ENCODE assay signal across 9 mouse cellular contexts in genomic region chr1:40600394-40601327, GRCm38 (mm10). TPM values are rescaled to one million over a fixed set of nuclear protein-coding genes. Genes with fewer than 3 reads are reported as not detected.
DNase-seq lines count a peak whose midpoint lies in the region; ATAC-seq and TF ChIP-seq lines count a peak whose summit lies in the region.
"Had no signal": no experiment of that assay in that cellular context is flagged by ENCODE, and none has a peak within 500 bp of the region (broad histone marks: within the 10 kb centered on the region; RNA-seq: fewer than 3 reads in every experiment).

No protein-coding gene starts in this region.

- TF ChIP-seq CTCF in stomach, postnatal 0 days (IDR thresholded peaks at IDR 0.05; ENCODE audit: low read depth): no peak

- 73% methylated on average over 25 of the region's 25 CpGs for WGBS in stomach, postnatal 0 days
- 88% methylated on average over 25 of the region's 25 CpGs for WGBS in neural tube, embryonic 15.5 days

- no peaks in the 10 kb centered on the region for H3K36me3 ChIP-seq in stomach, postnatal 0 days (ENCODE audit: control insufficient read depth, insufficient read depth, low read length)
- no peaks in the 10 kb centered on the region for H3K36me3 ChIP-seq in neural tube, embryonic 15.5 days
- H3K36me3 ChIP-seq: limb, embryonic 12.5 days had no signal

- intact Hi-C loops in left cerebral cortex, postnatal 10 days (cut with DNase I): no loop called here

- H3K4me2 ChIP-seq in stomach, postnatal 0 days (replicated peaks; ENCODE audit: low read depth): no peak overlapping the region
- H3K4me2 ChIP-seq in neural tube, embryonic 15.5 days: no peak overlapping the region
- H3K4me2 ChIP-seq: limb, embryonic 12.5 days had no signal

- peak; percentile 4 to 5 for DNase-seq in cerebellum, postnatal 10 days
- DNase-seq in A20 (ENCODE audit: low read depth, low spot score): peak; percentile 92
- DNase-seq in frontal cortex, postnatal 36 days (ENCODE audit: low spot score in 2 of 2): peak; percentile 53 to 68
- DNase-seq in left cerebral cortex, postnatal 10 days (ENCODE audit: extremely low spot score in 1 of 2, low spot score in 2 of 2): peak; percentile 18 to 64
- no peak for DNase-seq in stomach, postnatal 0 days (ENCODE audit: low spot score)
- no peak for DNase-seq in ovary, postnatal 36 days (ENCODE audit: low spot score)

- H3K27me3 ChIP-seq in stomach, postnatal 0 days (ENCODE audit: control insufficient read depth, insufficient read depth, low read length): no peaks in the 10 kb centered on the region
- no peaks in the 10 kb centered on the region for H3K27me3 ChIP-seq in neural tube, embryonic 15.5 days (replicated peaks)
- H3K27me3 ChIP-seq: limb, embryonic 12.5 days had no signal

- no peak overlapping the region for H3K9ac ChIP-seq in stomach, postnatal 0 days (ENCODE audit: low read length)
- no peak overlapping the region for H3K9ac ChIP-seq in neural tube, embryonic 15.5 days (replicated peaks)
- H3K9ac ChIP-seq: limb, embryonic 12.5 days had no signal

- no peak overlapping the region for H3K27ac ChIP-seq in stomach, postnatal 0 days (replicated peaks)
- H3K27ac ChIP-seq in neural tube, embryonic 15.5 days (replicated peaks): no peak overlapping the region
- H3K27ac ChIP-seq: limb, embryonic 12.5 days had no signal

- ATAC-seq in cerebellum, adult (ENCODE audit: insufficient number of reproducible peaks, low FRiP score, low TSS enrichment): no peak
- ATAC-seq in stomach, postnatal 0 days (ENCODE audit: low FRiP score, low TSS enrichment): no peak
- no peak for ATAC-seq in neural tube, embryonic 15.5 days (ENCODE audit: low FRiP score)

- H3K9me3 ChIP-seq in stomach, postnatal 0 days (ENCODE audit: control insufficient read depth, low read length): no peaks in the 10 kb centered on the region
- H3K9me3 ChIP-seq in neural tube, embryonic 15.5 days (replicated peaks): no peaks in the 10 kb centered on the region
- H3K9me3 ChIP-seq: limb, embryonic 12.5 days had no signal

- no peak for TF ChIP-seq EP300 in stomach, postnatal 0 days (optimal IDR thresholded peaks at IDR 0.05)

- no peaks in the 10 kb centered on the region for H3K4me1 ChIP-seq in stomach, postnatal 0 days (replicated peaks; ENCODE audit: control insufficient read depth, insufficient read depth)
- H3K4me1 ChIP-seq in neural tube, embryonic 15.5 days: no peaks in the 10 kb centered on the region
- H3K4me1 ChIP-seq: limb, embryonic 12.5 days had no signal

- no peak overlapping the region for H3K4me3 ChIP-seq in stomach, postnatal 0 days (ENCODE audit: low read depth, low read length)
- H3K4me3 ChIP-seq in neural tube, embryonic 15.5 days (replicated peaks): no peak overlapping the region
- H3K4me3 ChIP-seq: limb, embryonic 12.5 days had no signal

RNA-seq across cellular contexts. Expression of gene Slc9a4, which starts 20.8 kb away (rescaled TPM):
- under 1 TPM; 0.49 to 0.88 TPM for total RNA-seq in left cerebral cortex, postnatal 10 days (2021)
- polyA plus RNA-seq in stomach, postnatal 0 days (2015; fragmentation: Nextera tagmentation; extraction: Ambion mirVana): 27.4 and 31.4 TPM in 2 replicates
- polyA plus RNA-seq in neural tube, embryonic 15.5 days (2015; fragmentation: Nextera tagmentation; extraction: Ambion mirVana): 0.09 and 0.10 TPM in 2 replicates
- polyA plus RNA-seq: limb, embryonic 12.5 days had no signal

Comparison
In these comparisons a context has a peak if more than half of its experiments do, and no peak if none do; other contexts are left out.
1. DNase-seq: peak in cerebellum, postnatal 10 days (2 of 2), A20 (single experiment), frontal cortex, postnatal 36 days (2 of 2) and left cerebral cortex, postnatal 10 days (2 of 2); none in stomach, postnatal 0 days (single experiment) and ovary, postnatal 36 days (single experiment).
2. RNA of gene Slc9a4, which starts 20.8 kb away (polyA plus RNA-seq): 27.4 to 31.4 TPM in stomach, postnatal 0 days; 0.09 to 0.10 TPM in neural tube, embryonic 15.5 days; every median in the first group is over 10 times any median in the second.